Mouse (Mus musculus) mouse trophoblast stem cell (cell line): ENCODE results near the gene Lama1.

ENCODE experiments used
- in situ Hi-C, 2 experiments: fragments of 300-500 bp; cut with MseI, MboI; formaldehyde crosslinking; loops; 2 replicates in 1 of 2; 3 replicates in 1 of 2; pipeline ENCODE4 v1.15.1; 2025

Gene Lama1

DNA sequence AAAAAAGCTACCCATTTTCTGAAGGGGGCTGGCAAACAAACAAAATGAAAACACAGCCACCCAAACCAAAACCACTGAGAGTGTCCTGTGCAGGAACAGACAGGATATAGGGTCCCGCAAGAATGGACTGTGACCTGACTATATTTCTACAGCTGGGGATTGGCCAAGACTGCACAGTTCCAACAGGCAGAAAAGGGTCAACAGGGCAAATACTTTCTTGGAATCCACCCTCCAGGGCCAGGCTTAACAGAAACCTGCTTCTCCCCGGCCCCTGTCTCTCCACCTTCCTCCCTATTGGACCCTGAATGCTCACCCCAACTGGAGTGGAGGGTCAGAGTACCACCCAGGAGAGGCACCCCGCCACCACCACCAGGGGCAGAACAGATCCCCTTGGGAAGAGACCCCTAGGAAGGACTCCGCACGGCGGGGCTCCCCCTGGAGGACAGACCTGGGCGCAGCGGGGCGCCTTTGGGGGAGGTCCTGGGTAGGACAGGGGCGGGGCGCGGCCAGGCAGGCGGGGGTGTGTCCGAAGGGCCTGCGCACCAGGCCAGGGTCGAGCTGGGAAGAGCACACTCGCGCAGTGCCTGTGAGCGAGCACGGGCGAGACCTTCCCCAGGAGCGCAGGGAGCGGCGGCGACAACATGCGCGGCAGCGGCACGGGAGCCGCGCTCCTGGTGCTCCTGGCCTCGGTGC lies at the start of gene Lama1:
Gene Lama1 (plus strand): TSS at position 566 of the 693 bp plus-strand sequence.
- in situ Hi-C loops, result no loop called here

DNA sequence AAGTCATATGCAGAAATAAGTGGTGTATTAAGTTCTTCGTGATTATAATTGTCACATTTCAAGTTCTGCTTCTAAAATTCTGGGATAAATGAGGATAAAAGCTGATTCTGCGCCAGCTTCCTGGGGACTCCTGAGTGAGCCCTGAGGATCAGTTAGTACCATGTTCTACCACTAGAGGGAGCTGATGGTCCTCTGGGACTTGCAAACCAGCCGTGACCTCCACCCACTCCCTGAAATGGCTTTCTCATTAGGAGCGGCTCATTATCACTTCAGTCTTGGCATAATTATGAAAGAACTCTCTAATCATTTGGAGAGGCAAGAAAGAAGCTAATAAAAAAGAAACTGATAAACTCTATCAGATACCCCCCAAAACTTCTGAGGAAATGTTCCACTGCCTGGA lies 45.6 kb upstream of the Lama1 start:
- in situ Hi-C loops, result loop anchor here (10.0 kb wide), 2 partner anchors 163 to 173 kb away; no protein-coding TSS in a partner anchor

DNA sequence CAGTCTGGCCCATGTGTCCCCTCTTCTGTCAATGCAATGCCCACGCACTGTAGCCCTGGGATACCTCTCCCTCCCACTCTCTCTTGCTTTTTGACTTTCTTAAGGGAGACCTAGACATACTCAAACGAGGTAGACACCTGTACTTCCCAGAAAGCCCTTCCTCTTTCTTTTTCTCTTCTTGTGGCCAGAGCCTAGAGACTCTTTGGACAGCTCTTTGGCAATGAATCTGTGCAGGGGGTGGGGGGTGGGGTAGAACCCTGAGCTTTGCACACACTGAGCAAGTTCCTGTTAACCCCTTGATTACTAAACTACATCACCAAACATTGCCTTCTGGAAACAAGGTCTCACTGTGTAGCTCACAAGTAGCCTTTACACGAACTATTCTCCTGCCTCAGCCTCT lies 32.8 kb upstream of the Lama1 start:
- in situ Hi-C loops, result no loop called here

DNA sequence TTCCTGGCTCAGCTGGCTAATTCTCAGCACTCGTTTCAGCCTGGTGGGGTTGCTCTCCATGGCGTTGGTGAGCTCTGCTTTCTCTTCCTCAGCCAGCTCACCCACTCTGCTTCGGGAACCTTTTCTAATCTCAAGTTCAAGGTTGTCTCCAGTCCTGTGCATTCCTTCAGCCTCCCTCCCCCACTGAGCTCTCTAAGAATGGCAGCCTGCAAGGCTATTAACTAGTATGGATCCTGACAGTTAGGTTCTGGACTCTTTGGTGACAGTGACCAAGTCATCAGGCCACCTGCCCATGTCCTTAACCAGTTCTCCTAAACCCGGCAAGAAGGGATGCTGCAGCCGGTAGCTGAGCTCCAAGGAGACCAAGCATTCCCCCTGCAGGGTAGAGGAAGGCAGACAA lies 30.1 kb upstream of the Lama1 start:
- in situ Hi-C loops, result no loop called here

DNA sequence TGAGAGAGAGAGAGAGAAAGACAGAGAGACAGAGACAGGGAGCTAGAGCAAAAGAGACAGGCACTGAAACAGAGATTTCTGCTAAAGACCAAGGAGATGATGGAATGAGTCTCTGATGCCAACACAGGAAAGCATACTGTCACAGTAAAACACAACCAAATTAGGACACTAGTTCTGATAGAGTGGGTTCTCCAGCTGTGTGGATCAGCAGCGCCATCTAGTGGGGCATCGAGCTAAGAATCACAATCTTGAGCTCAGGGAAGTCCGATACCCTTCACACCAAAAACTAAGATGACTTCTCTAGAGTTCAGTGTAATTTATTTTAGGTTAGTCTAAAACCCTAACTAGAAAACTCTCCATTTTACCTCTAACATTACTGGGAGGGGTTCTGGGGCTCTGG lies 29.1 kb upstream of the Lama1 start:
- in situ Hi-C loops, result no loop called here

DNA sequence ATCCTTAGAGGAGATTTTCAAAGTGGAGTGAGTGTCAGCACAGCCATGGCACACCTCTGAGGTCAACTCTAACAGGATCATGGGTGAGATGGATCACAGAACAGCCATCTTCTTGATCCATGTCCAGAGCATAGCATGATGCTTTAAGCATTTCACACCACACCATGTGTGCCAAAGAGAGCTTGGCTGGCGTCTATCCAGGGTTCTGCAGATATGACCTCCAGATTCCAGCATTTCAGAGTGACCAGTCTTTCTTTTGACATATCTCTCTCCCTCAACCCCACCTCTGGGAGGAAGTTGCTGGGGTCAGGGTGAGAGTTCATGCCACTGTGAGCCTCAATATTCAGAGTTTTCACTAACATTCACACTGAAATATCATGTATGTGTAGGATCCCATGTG lies 18.5 kb upstream of the Lama1 start:
- in situ Hi-C loops, result no loop called here

DNA sequence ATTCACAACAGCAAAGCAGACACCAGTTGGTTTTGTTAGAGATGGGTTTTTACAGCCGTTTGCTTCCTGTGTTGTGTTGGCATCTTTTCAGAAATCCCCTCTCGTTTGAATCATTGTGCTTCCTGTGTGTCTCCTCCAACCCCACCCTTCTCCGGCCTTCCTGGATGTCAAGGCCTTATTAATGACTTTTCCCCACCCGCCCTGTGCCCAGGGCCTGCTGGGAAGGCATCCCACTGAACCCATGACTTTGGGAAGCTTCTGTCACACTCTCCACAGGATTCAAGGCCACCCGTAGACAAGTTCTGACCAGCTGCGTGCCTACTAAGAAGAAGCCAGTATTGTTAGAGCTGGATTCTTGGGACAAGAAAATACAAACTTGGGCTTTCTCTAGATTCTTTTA lies 16.0 kb upstream of the Lama1 start:
- in situ Hi-C loops, result no loop called here

DNA sequence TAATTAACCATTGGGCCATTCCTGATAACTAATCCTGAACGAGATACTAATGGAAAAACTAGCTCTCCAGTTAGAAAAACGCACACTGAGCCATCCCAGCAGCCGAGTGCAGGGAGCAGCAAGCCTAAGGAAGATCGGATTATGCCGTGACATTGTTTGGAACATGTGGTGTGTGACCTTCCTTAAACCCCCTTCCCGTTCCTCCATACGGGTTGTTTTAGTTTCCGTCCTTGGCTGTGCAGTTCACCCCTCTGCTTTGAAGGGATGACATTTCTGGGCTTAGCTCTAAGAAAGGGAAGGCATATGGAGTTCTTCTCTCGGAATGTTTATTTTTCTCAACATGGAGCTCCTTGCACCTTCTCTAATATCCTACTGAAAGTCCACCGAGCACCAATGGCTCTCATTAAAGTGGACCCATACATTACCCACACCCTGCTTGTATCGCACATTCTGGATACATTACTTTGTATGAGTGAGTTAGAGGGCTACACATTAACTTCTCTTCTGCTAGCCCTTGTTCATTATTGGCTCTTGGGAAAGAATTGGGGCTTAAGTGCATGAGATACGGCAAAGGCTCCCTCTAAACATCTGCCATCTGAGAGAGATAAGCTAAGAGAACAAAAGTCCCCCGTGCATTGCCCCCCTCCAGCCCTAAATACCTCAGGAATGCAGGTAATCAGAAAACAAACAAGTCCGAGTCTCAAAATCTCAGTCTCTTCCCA lies 11.9 kb upstream of the Lama1 start:
- in situ Hi-C loops, result no loop called here

DNA sequence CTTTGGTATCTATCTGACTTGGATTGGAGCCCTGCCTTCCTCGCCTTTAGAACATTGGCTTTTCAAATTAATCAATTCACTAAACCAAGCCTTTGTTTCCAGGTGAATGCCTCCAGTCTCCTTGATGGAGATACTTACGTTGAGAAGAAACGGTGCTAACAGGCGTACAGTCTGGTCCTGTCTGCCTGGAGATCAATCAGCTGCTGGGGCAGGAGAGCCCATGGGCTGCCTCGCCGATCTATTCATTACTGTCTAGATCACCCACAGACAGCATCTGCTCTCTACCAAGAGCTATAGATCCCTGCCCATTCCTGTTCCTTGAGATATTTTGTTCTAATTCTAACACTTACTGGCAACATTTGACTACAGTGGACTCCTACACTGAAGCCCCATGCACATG lies 9.6 kb upstream of the Lama1 start:
- in situ Hi-C loops, result no loop called here

DNA sequence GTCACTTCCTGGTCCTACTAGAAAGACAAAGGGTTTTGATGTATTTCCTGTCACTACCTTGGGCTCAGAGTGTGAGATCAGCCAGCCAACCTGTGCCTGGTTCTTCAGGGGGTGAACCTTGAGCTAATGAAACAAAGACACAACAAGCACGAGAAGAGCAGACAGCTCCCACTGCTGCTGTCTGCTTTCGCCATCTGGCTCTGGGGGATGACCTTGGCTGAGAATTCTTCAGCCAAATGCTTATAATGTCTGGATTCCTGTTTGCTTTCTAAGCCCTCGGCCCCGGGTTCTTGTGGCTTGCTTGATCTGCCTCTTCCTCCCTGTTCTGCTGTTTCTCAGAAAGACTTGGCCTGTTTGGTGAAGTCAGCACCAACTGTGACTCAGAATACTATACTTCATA lies 6.4 kb upstream of the Lama1 start:
- in situ Hi-C loops, result no loop called here

DNA sequence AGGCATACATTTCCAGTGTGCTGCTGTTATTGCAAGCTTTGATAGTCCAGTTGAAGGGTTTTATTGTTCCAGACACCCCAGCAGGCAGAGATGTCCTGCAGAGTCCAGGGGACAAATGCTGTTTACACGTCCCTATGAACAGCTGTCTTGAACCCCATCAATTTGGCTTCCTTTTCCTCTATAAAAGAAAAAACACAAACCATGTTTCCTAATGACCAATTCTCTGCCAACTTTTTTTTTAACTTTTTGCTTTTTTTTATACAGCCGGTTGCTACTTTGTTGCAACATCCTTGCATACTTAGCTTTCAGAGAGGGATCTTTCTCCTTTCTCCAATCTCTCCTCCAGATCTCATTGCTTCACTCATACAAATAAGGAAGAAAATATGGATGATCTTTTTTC lies 4.4 kb upstream of the Lama1 start:
- in situ Hi-C loops, result no loop called here

DNA sequence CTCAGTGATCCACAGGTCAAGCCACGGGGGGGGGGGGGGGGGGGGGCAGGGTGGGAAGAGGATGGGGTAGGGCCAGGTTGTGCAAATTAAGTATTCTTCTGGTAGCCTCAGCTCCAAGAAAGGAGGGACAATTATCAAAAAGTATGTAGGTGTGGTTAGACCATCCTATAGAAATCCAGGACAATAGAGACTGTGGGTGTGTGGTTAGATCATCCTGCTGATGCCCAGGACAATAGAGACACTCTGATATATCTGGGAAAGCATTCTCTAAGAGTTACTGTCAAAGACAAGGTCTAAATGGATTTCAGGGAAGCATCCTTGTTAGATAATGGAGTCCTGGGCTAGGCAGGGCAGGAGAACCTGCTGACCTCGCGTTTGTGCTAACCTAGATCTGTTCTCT lies 3.2 kb upstream of the Lama1 start:
- in situ Hi-C loops, result no loop called here

DNA sequence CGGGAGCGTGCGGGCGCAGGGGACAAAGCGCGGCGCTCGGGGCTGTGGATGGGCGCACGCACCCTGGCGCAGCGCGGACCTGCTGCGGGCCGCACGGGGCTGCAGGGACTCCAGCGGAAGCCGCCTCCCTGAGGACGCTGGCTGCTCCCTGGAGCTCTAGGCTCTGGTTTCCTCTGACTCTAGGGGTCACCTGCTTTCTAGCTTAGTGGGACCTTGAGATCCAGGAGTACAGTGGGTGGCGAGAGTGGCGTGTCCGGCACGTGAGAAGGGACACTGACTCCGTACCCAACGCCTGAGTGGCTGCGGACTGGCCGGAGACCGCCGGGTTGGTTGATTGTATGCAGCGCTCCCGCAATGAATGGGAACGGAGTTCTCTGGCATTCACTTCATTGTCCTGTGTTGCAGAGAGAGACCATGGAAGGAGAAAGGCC lies 417 bp downstream of the Lama1 start:
- in situ Hi-C loops, result no loop called here

DNA sequence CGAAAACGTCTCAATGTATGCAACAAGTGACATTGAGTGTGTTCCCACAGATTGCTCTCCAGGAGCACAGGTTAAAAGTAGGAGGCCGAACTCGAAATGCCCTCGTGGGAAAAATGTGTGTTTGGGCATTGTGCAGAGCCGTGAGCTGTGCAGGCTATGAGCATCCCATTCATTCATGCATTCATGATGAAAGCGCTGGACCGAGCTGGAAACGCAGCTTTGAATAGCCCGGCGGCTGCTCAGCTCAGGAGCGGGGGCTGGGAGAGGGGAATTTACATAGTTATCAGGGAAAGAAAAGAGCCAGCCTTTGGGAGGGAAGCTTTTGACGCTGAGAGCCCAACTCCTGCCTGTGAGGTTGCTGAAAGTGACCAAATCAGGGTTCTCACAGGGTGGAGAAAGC lies 1.2 kb downstream of the Lama1 start:
- in situ Hi-C loops, result no loop called here

DNA sequence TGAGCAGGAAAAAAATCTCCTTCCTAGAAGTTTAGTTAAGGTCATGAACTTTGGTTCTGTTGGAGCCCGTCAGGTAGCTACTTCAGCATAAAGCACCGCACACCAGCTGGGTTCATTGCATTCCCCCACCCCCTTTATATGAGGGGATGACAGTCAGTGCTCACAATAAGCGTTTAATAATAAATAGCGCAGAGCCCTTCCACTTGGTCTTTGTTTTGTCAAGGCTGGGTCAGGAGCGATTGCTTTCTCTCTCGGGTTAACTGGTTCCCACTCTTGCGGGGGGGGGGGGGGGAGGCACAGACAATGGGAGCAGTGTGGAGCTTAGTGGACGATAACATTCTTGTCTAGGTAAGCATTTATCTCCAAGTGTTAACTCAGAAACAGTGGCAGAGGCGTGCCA lies 4.7 kb downstream of the Lama1 start:
- in situ Hi-C loops, result no loop called here

DNA sequence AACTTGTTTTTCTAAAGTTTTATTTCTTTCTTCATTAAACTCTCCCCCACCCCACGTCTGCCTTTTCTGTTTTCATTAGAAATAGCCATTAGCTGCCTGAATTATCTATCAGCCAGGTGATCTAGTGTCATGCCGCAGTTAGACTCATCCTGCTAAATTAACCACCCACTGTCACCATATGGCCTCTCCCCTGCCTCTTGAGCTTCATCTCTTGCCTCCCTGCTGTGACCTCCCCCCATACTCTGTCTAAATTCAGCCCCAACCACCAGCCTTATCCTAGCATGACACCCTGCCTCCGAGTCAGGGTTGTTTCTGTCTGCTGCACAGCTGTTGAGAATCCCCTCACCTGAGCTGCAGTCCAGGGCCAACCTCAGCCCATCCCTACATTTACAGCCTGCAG lies 5.9 kb downstream of the Lama1 start:
- in situ Hi-C loops, result no loop called here

DNA sequence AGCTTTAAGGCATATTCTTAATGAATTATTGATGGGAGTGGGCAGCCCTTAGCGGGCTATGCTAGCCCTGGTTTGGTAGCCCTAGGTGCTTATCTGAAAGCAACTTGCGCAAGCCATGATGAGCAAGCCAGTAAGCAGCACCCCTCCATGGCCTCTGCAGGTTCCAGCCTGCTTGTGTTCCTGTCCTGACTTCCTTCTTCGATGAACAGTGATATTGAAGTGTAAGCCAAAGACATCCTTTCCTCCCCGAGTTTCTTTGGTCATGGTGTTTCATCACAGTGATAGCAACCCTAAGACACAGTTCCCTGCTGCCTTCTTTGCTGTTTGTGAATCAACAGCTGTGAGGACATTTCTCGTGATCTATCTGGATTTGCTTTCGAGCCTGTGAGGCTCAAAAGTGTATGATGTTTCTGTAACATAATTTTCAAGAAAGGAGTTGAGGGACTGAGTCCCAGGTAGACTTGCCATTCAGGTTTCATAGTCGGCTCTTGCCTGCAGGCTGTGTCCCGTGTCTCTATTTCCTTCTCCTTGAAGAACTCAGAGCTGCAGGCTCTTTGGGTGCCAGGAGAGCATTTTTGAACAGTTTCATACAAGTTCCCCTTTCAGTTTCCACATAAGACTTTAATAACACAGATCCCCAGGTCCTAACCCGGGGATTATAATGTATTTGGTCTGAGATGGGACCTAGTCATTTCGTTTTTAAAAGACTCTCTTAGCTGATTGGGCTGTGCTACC lies 8.1 kb downstream of the Lama1 start:
- in situ Hi-C loops, result no loop called here

DNA sequence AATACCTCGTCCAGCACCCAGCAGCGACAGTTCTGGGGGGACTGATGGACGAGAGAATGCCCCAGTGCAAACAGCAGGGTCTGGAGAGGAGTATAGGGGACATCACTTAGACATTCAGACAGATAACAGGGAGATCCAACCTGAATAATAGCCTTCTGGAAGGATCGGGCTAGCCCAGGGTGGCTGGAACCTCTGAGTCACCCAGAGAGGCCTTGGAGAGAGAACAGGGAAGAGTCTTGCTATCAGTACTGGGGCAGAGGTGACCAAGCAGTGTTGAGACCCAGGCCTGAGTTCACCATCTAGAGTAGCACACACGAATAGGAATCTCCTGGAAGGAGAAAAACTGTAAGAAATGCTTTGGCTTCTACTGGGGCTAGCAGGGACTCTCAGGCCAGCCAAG lies 9.3 kb downstream of the Lama1 start:
- in situ Hi-C loops, result no loop called here

DNA sequence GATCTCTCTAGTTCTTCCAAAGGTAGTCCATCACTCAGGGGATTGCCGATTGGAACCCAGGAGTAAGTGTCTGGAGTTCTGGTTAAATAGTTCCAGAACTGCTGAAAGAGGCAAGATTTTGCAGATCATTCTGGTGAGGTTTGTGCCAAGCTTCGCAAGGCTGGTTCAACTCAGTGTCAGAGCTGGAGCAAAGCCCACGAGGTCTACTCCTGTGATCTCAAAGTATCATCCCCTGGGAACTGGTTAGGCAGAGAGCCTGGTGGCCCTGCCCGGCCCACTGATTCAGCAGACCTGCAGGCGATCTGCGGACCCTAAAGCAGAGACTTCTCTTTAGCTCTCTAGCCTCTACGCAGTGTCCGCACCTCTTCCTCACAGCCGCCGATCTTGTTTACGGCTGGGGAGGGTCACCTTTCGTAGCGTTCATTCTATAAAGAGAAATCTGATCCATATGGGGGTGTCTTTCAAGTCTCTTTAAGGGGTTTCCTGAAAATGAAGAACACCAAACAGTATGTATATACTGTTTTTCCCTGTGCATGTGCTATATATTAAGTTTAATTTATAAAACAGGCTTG lies 10.8 kb downstream of the Lama1 start:
- in situ Hi-C loops, result no loop called here

DNA sequence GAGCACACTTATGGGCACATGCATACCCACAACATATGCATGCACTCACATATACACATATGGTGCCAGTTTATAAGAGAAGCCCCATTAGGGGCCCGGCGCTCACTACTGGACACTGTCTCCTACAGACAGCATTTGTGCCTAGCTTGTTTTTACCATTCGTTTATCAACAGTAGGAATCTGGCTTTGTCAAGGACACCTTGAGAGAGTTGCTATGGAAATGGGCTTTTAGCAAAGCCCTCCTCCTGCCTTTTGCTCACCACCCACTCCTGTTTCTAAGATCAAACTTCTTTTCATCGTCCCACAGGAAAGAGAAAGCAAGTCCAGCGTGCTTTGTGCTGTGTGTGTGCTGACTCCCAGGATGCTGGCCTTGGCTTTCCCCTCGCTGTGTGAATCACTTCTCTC lies 13.3 kb downstream of the Lama1 start:
- in situ Hi-C loops, result no loop called here

DNA sequence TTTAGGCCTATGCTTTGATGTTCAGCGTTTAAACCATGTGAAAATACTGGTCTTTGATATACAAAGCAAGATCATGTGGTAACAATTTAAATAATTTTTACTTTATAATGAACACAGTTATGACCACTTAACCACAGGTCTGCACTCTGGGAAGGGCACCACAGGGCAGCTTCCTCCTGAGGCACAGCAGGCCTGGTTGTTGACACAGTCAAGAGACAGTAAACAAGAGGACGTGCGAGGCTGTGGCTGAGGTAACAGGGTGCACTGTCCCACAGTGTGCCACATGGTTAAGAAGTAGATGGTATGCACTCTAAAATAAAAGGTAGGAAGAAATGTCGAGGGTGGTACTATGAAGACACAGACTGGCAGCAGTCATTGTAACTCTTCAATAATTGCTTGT lies 14.3 kb downstream of the Lama1 start:
- in situ Hi-C loops, result no loop called here

DNA sequence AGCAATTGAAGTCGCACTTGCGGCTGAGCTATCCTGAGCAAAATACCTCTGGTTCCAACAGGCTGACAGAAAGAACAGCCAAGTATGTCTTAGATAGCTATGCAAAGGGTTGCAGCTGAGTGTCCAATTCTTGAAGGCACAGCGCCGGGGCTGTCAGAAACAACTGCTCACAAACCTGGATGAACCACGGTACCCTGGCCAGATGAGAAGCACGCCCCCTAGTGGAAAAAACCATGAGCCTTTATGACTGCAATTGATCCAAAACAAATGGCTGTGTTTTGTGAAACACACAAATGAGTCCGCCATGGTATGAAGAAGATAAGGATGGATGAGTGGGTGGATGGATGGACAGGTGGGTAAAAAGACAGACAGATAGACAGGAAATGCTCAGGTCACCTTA lies 15.9 kb downstream of the Lama1 start:
- in situ Hi-C loops, result no loop called here

DNA sequence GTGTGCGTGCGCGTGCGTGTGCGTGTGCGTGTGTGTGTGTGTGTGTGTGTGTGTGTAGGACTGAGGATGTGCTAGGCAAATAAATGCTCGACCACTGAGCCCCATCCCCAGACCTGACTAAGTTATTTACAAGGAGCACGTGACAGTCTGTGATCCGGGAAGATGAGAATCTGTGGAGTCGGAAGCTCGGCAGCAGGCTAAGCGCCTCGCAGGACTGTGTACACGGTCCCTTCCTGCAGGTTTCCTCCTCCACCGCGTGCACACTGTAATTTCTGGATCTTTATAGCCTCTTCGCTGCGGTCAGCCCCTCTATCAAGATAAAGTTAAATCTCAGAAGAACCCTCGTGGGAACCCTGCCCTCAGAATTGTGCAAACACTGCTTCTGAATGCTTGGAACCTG lies 18.4 kb downstream of the Lama1 start:
- in situ Hi-C loops, result no loop called here
